Mouse (Mus musculus): ENCODE results near the gene P2rx4. TPM values are rescaled to one million over a fixed set of nuclear protein-coding genes. Genes with fewer than 3 reads are reported as not detected.
A peak's percentile ranks its signal among the peaks of the same experiment; 100 is the strongest.

P2rx4 gene
- total RNA-seq (2021), result 10 to 100 TPM; 21.4 to 21.5 TPM
- long read RNA-seq, experiment 1, transcript P2rx4-201 (12 exons, 2,702 nt), result major isoform, 20 of 30 reads
- long read RNA-seq, experiment 1, partial matches to known transcripts, result 1 of 30 reads
- long read RNA-seq, experiment 1, other reads (novel, unspliced or antisense), result 6 of 30 reads
- long read RNA-seq, experiment 2, transcript P2rx4-201 (12 exons, 2,702 nt), result major isoform, 12 of 13 reads
- long read RNA-seq, experiment 2, partial matches to known transcripts, result 0 of 13 reads
- long read RNA-seq, experiment 2, other reads (novel, unspliced or antisense), result 1 of 13 reads

GRCm38 (mm10) chr5:122707276-122708181 is at the start of gene P2rx4:
Gene P2rx4 (plus strand): TSS chr5:122707544.
- peak; percentile 89 to 92 for DNase-seq

DNA sequence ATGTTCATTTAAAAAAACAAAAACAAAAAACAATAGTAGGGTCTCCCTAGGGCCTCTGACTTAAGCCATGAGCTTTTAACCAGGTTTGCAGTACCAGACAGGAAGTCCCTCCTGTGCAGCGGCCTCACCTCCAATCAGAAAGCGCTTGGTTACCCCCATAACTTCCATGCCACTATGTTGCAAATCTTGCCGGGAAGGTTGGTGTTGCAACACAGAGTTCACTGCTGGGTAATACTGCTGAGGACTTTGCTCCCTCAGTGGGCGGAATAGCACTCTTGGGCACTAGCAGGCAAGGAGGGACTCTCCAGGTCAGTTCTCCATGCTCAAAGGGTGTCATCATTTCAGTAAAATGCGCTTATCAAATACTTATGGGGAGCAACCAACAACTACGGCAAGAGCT is 44.8 kb upstream of the P2rx4 start:
- no peak for DNase-seq

DNA sequence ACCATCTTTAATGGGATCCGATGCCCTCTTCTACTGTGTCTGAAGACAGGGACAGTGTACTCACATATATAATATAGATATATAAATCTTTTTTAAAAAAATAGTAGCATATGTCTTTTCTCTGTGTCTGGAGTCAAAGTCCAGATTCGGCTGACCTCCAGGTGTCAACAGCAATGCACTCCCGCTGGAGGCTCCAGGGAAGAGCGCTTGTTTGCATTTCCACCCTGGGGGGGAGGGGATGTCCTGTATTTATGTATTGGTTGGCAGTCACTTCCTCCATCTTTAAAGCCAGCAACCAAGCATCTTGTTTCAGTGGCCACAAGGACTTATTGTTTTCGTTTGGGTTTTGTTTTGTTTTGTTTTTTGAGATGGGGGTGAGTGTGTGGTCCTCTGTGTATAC is 42.3 kb upstream of the P2rx4 start:
- no peak for DNase-seq

DNA sequence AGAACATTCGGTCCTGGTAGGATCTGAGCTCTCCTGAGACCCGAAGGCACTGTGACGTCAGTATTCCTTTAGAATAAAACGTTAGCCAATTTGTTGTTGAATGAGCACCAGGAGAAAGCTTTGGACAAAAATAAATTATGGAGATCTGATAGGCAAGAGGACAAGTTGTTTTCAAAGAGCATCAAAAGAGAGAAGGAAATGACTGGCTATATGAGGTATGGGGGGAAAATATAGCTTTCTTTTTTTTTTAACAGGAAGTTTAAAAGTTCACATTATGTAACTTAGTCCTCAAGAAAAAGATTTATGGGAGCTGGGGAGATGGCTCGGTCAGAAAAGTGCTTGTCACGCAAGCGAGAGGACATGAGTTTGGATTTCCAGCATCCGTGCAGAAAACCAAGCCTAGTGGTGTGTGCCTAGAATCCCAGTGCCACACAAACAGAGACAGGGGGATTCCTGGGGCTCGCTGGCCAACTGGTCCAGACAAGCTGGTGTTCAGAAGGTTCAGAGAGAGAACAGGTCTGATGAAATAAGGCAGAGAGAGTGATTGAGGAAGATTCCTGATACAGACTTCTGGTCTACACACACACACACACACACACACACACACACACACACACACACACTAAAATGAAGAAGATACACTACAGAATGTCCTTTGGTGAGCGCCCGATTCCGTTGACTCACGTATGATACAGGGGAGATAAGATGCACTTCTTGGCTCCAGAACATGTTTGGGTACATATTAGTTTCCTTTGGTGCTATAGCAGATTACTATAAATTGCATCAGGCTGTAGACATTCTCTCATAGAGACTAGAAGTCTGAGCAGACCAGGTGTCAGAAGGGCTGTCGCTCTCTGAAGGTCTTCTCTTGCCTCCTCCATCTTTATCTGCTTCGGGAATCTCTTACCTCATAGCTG is 38.1 kb upstream of the P2rx4 start:
- DNase-seq, result no peak

DNA sequence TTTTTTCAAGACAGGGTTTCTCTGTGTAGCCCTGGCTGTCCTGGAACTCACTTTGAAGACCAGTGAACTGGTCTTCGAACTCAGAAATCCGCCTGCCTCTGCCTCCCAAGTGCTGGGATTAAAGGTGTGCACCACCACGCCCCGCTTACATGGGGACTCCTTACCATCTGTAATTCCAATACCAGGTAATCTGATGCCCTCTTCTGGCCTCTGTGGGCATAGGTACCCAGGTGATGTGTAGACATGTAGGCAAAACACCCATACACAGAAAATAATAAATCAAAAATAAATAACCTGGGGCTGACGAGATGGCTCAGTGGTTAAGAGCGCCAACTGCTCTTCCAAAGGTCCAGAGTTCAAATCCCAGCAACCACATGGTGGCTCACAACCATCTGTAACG is 35.7 kb upstream of the P2rx4 start:
- DNase-seq, result peak in 1 of 2 experiments; percentile 30

GRCm38 (mm10) chr5:122672298-122672697 is 35.0 kb upstream of the P2rx4 start:
- DNase-seq, result no peak

GRCm38 (mm10) chr5:122676002-122676401 is 31.3 kb upstream of the P2rx4 start:
- DNase-seq, result no peak

- DNase-seq, result no peak
Measured at GRCm38 (mm10) chr5:122677983-122678382, 29.4 kb upstream of the P2rx4 start.

GRCm38 (mm10) chr5:122679881-122680280 is 27.5 kb upstream of the P2rx4 start:
- DNase-seq, result no peak

DNA sequence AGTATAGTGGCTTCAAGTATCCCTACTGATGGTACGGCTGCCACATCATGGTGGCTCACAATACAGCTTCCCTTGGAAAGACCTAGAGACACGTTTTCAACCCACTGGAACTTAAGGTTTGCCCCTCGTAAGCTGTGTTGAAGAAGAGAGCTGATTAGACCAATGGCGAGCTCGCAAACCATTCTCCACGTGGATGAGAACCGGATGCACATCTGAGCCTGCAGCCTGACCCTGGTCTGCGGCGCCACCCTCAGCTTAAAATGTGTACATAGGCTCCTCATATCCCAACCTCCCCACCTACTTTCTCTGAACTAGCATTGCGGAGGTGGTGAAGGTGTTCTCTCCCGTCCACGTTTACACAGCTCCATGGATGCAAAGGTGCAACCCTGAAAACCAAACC is 26.1 kb upstream of the P2rx4 start:
- no peak for DNase-seq

GRCm38 (mm10) chr5:122683926-122684325 is 23.4 kb upstream of the P2rx4 start:
- peak in 1 of 2 experiments; percentile 42 for DNase-seq

- no peak for DNase-seq
Measured at GRCm38 (mm10) chr5:122687391-122687790, 20.0 kb upstream of the P2rx4 start.

- DNase-seq, result no peak
Measured at GRCm38 (mm10) chr5:122689153-122689552, 18.2 kb upstream of the P2rx4 start.

DNA sequence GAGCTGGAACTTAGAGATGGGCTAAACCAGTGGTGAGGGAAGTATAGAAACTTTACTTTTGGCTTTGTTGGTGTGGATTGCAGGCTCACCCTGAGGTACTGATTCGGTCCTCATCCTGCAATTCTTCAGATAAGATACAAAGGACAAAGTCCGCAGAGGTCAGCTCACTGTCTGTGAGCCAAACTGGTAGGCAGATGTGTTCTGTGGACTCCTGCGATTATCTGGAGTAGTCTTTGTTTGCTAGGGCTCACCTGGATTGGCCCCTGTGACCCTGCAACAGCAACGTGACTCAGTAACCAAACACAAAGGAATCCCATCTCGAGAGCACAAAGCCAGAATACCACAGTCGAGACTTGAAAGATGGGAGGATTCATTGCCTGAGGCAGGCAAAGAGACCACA is 16.9 kb upstream of the P2rx4 start:
- no peak for DNase-seq

- peak in 1 of 2 experiments; percentile 30 for DNase-seq
Measured at GRCm38 (mm10) chr5:122693431-122694207, 13.7 kb upstream of the P2rx4 start.

GRCm38 (mm10) chr5:122695516-122695915 is 11.8 kb upstream of the P2rx4 start:
- DNase-seq, result no peak

DNA sequence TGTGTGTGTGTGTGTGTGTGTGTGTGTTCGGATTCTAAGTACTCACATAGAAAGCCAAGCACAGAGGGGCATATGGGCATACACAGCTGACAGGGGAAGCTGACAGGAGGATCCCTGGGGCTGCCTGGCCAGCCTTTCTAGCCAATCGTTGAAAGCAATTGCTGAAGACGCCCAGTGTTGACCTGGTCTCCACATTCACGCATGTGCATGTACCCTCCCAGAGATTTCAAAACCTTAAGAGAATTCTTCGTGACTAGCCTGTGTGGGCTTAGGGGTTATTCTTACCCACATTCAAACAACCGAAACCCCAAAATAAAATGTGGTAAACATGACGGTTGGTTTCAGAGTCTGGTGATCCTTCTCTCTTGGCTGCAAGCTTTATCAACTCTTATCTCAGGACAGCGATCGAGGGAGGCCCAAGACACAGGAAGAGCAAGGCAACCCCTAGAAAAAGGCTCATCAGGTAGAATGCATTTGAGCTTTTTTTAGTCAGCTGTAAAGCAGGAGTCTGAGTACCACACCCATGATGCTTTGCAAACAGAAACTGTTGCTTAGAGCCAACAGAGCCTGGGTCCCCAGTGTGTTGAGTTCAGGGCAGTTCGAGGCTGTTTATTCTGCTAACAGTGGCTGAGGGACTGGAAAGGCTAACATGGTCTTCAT is 9.2 kb upstream of the P2rx4 start:
- DNase-seq, result peak in 1 of 2 experiments; percentile 39

DNA sequence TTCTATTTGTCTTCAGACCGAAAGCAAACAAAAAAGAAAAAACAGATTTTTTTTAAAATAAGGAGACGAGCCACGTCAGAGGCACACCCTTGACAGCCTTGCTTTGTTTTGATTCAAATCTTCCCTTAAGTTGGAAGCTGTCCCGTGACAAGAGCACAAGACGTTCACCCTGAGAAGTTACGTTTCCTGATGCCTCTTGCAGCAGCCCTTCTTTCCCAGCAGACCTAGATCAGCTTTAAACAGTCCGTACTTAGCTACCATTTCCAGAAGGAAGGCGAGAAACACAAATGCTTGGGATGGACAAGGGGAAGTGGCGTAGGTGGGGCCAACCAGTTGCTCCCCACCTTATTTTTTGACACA is 8.7 kb upstream of the P2rx4 start:
- peak; percentile 39 to 45 for DNase-seq

GRCm38 (mm10) chr5:122700109-122700836 is 7.1 kb upstream of the P2rx4 start:
- DNase-seq, result no peak

DNA sequence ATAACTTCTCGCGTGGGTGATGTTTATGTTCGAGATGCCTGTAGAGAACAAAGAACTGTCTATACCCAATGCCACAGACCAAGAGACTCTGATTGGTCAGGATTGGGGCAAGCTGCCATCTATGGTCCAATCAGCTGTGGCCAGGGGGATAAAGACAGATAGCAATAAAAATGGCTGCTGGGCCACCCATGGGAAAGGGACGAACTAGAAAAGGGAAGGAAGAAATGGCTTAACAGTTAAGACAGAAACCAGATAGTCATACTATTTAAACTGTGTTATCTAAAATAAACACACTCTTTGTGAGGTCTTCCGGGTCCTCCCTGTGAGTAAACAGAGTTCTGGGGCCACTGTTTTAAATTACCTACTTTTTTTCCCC is 6.5 kb upstream of the P2rx4 start:
- DNase-seq, result no peak

Measured in heart, adult 18-20 months (tissue).